Mouse (Mus musculus) hindbrain, embryonic 14.5 days (tissue): ENCODE results near the gene Bbs9. TPM values are rescaled to one million over a fixed set of nuclear protein-coding genes. Genes with fewer than 3 reads are reported as not detected.

Experiments
- ATAC-seq: fragments of 200-750 bp; cut with Nextera tagmentation; 2 replicates; pipeline ENCODE4 v1.8.0; 2017; ENCODE audit warnings: moderate number of reproducible peaks, mild to moderate bottlenecking, moderate TSS enrichment, moderate library complexity; ENCODE audit not compliant: low FRiP score
- DNase-seq: peaks from one replicate; pipeline ENCODE4 v3.0.0-alpha.2; 2015; ENCODE audit warnings: low spot score
- H3K27ac ChIP-seq: fragments of 300-500 bp; sonication (generic); 2 replicates; pipeline ENCODE4 v1.5.1; 2014; ENCODE audit warnings: mild to moderate bottlenecking, moderate library complexity
- H3K27me3 ChIP-seq: fragments of 300-500 bp; sonication (generic); 2 replicates; pipeline ENCODE4 v1.6.1; 2014; ENCODE audit warnings: mild to moderate bottlenecking, low read length, mixed read lengths; ENCODE audit not compliant: control insufficient read depth, insufficient read depth
- H3K36me3 ChIP-seq: fragments of 300-500 bp; sonication (generic); replicated peaks from 2 replicates; pipeline ENCODE4 v1.6.1; 2014; ENCODE audit not compliant: control insufficient read depth, insufficient read depth
- H3K4me1 ChIP-seq: fragments of 300-500 bp; sonication (generic); replicated peaks from 2 replicates; pipeline ENCODE4 v1.6.1; 2014; ENCODE audit warnings: antibody characterized with exemption, low read length, mixed read lengths; ENCODE audit not compliant: control insufficient read depth, insufficient read depth
- H3K4me2 ChIP-seq: fragments of 300-500 bp; sonication (generic); replicated peaks from 2 replicates; pipeline ENCODE4 v1.6.1; 2014; ENCODE audit warnings: mild to moderate bottlenecking, moderate library complexity
- H3K4me3 ChIP-seq: fragments of 300-500 bp; sonication (generic); replicated peaks from 2 replicates; pipeline ENCODE4 v1.5.1; 2014; ENCODE audit warnings: mild to moderate bottlenecking, low read length
- H3K9ac ChIP-seq: fragments of 300-500 bp; sonication (generic); 2 replicates; pipeline ENCODE4 v1.6.1; 2014
- H3K9me3 ChIP-seq: fragments of 300-500 bp; sonication (generic); 2 replicates; pipeline ENCODE4 v1.6.1; 2016; ENCODE audit warnings: low read length; ENCODE audit not compliant: control insufficient read depth
- WGBS: fragments of 180-500 bp; shearing (Covaris S2); extraction: QIAGEN DNeasy Blood & Tissue Kit; methylation state at CpG from one replicate; pipeline ENCODE4 v1.1.7; 2014; 5-methylcytosine and 5-hydroxymethylcytosine counted together
- polyA plus RNA-seq: library from polyadenylated mRNA; unstranded; fragments of >200 nt; fragmentation: Nextera tagmentation; extraction: Ambion mirVana; gene quantifications from 2 replicates; pipeline ENCODE4 v1.2.1, GENCODE M21; 2014

Gene Bbs9
- 20.0 and 22.7 TPM in 2 replicates for polyA plus RNA-seq

DNA sequence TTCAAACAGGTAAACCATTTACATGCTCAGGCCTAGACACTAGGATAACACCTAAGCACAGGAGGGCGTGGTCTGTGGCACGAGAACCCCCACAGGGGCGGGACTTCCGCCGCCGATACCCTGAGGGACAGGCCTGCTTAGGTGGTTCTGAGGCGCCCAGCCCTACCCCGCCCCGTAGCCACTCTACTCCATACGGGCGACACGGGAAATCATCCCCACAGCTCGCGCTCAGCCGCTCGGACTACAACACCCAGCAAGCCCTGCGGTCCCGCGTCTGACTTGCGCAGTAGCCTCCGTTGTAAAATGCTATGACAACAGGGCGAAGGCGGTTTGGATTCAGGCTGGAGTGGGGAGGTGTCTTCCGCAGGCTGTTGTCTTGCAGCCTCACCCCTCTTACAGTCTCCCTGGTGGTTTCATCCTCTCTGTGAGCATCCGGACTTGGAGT, at the start of gene Bbs9:
Bbs9 (plus strand) TSS at position 292 of the 445 bp plus-strand sequence.
- under 1% methylated on average over 25 of the region's 25 CpGs for WGBS

DNA sequence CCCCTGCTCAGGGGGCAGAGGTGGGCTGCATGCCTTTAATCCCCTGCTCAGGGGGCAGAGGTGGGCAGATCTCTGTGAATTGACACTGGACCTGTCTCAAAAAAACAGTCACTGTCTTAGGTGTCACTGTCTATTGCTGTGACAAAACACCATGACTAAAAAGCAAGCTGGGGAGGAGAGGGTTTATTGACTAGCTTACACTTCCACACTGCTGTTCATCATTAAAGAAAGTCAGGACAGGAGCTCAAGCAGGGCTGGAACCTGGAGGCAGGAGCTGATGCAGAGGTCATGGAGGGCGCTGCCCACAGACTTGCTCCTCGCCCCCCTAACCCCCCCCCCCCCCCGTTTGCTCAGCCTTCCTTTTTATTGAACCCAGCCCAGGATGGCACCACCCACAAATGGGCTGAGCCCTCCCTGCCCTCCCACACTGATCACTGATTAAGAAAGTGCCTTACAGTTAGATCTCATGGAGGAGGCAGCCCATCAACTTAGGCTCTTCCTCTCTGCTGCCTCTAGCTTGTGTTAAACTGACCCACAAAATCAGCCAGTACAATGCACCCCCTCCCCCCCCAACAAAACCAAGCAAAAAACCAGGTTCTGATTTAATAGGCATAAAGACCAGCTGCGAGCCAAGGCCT, 47.4 kb upstream of the Bbs9 start:
- no peaks in the 10 kb centered on the region for H3K9me3 ChIP-seq
- no peaks in the 10 kb centered on the region for H3K36me3 ChIP-seq
- ATAC-seq (no peak), DNase-seq (no peak)
- H3K9ac ChIP-seq, result no peak overlapping the region
- no peak overlapping the region for H3K27ac ChIP-seq
- no peak overlapping the region for H3K4me2 ChIP-seq
- H3K4me1 ChIP-seq, result no peaks in the 10 kb centered on the region
- 37% methylated on average over 4 of the region's 4 CpGs for WGBS
- no peak overlapping the region for H3K4me3 ChIP-seq
- no peaks in the 10 kb centered on the region for H3K27me3 ChIP-seq

More for the DNA sequence above, at the start of gene Bbs9:
- Histone ChIP-seq H3K4me3 (peak within 1 kb of the TSS; percentile 56), H3K9me3 (no peaks in the 10 kb centered on the region), H3K27ac (peak within 1 kb of the TSS; percentile 58), H3K27me3 (no peaks in the 10 kb centered on the region), H3K4me1 (peaks cover 7% of the 10 kb centered on the region), H3K4me2 (peak within 1 kb of the TSS; percentile 84), H3K36me3 (no peaks in the 10 kb centered on the region), H3K9ac (peak within 1 kb of the TSS; percentile 54)
- ATAC-seq (peak; percentile 98), DNase-seq (peak; percentile 92)

DNA sequence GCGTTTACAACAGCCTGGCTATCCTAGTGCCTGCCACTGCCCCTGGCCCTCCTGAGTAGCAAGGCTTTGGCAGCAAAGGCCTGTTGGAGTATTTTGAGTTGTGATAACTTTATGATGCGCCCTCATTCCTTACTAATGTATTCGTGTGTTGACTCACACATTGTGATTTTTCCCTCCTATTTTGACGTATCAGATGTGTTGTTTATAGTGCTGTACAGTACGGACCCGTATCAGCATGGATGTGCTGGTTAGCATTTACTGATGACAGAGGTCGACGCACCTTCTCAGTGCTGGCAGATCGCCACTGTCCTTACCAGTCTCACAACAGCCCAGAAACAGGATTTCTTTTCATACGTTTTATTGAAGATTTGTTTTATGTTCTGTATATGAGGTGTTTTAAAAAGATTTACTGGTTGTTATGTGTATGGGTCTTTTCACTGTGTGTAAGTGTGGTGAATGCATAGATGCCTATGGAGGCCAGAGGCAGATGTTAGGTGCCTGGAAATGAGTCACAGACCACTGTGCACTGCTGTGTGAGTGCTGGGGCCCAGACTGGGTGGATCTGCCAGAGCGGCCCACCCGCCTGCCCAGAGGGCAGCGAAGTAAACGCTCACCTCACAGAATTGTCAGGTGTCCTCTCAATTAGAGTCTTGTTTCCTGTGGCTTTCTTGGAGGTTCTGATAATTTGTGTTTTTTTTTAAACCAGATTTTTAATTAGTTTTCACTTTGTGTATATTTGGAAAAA, 46.7 kb upstream of the Bbs9 start:
- Histone ChIP-seq H3K4me1 (no peaks in the 10 kb centered on the region), H3K36me3 (no peaks in the 10 kb centered on the region), H3K9ac (no peak overlapping the region), H3K4me2 (no peak overlapping the region), H3K4me3 (no peak overlapping the region), H3K9me3 (no peaks in the 10 kb centered on the region), H3K27me3 (no peaks in the 10 kb centered on the region), H3K27ac (no peak overlapping the region)
- DNase-seq (no peak), ATAC-seq (no peak)
- WGBS, result 84% methylated on average over 14 of the region's 14 CpGs

DNA sequence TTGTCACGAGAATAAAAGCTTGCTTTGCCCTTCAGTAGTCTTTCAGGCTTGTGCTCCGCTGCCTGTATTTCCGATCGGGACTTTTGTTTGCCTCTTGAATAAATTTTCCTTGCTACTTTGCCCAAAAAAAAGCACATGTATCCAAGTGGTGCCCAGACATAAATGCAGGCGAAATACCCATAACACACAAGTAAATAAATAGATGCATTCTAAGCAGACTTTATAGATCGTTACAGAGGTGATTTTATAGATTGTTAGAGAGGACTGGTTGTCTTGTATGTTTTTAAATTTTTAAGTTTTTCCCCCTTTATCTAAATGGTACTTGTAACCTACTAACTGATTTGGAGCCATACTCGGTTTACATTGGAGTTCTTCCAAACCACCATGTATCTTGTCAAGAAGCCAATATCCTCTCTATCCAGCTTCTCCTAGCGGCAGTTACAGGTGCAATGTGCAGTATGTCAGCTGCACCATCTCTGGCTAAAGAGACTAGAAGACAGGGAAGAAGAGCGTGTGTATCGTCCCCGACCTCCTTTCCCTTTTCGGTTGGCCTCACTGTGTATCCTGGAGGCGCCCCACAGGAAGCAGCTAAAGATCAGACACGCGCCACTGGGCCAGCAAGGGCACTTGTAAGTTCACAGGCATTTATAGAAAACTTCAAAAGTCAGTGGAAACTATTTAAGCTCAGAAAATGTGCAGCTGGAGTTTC, 45.8 kb upstream of the Bbs9 start:
- DNase-seq (no peak), ATAC-seq (no peak)
- H3K36me3 ChIP-seq, result no peaks in the 10 kb centered on the region
- H3K4me2 ChIP-seq, result no peak overlapping the region
- no peak overlapping the region for H3K27ac ChIP-seq
- no peak overlapping the region for H3K4me3 ChIP-seq
- WGBS, result 61% methylated on average over 15 of the region's 15 CpGs
- no peaks in the 10 kb centered on the region for H3K9me3 ChIP-seq
- H3K4me1 ChIP-seq, result no peaks in the 10 kb centered on the region
- H3K27me3 ChIP-seq, result no peaks in the 10 kb centered on the region
- H3K9ac ChIP-seq, result no peak overlapping the region

DNA sequence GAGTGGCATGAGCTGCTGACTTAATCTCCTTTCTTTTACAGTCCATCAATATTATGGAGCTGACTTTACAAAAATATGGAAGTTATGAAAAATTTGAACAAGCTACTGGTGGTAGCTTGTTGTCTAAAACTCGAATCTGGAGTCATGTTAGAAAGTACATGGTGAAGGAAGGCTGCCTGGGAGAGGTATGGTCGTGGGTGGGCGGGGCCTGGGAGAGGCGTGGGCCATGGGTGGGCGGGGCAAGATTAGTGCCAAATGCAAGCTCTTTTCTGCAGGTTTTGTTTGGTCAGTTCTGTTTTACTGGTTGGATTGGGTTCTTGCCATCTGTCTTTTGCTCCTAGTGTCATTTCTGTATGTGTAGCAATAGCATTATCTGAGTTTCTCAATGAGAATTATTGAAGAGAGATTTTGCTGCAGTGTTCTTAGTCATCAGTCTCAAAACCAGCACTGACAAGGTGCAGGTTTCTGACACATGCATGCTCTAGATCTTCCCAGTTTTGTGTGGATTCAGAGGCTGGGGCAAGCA, 45.1 kb upstream of the Bbs9 start:
- no peak overlapping the region for H3K27ac ChIP-seq
- no peak overlapping the region for H3K9ac ChIP-seq
- WGBS, result 55% methylated on average over 5 of the region's 5 CpGs
- H3K9me3 ChIP-seq, result no peaks in the 10 kb centered on the region
- no peaks in the 10 kb centered on the region for H3K4me1 ChIP-seq
- no peaks in the 10 kb centered on the region; the same call in 1 of the 2 replicates for H3K36me3 ChIP-seq
- H3K27me3 ChIP-seq, result no peaks in the 10 kb centered on the region
- ATAC-seq, result no peak
- no peak overlapping the region for H3K4me2 ChIP-seq
- H3K4me3 ChIP-seq, result no peak overlapping the region
- DNase-seq, result no peak

DNA sequence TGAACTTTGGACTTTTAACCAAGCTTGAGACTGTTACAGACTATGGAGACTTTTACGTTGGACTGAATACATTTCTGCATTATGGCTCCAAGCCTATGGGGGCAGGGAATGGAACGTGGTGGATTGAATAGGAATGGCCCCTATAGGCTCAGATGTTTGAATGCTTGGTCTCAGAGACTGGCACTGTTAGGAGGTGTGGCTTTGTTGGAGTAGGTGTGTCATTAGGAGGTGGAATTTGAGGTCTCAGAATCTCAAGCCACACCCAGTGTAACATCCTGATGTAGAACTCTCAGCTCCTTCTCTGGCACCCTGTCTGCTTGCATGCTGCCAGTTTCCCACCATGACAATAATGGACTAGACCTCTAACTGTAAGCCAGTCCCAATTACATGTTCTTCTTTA, 42.3 kb upstream of the Bbs9 start:
- Histone ChIP-seq H3K27me3 (no peaks in the 10 kb centered on the region), H3K9ac (no peak overlapping the region), H3K4me3 (no peak overlapping the region), H3K4me1 (no peaks in the 10 kb centered on the region), H3K36me3 (peaks cover 8% of the 10 kb centered on the region; the same call in 1 of the 2 replicates), H3K9me3 (no peaks in the 10 kb centered on the region), H3K27ac (no peak overlapping the region), H3K4me2 (no peak overlapping the region)
- 79% methylated on average over 2 of the region's 2 CpGs for WGBS
- DNase-seq (no peak), ATAC-seq (no peak)

DNA sequence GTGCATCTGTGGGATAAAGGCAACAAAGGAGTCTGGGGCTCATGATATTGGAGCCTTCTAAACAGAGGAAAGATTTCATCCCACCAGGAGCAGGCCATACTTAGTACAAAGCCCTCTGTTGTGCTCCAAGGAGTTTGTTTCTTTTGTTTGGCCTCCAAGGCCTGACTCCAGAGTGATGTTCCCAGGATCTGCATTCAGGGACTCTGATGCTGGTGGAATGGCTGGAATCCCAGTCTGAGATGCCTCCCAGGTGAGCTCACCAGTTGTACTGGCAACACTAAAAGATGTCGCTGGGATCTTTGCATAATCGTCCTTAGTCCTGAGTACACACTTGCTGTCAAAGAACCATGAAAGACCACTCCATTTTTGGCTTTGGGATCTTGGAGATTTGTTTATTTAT, 41.4 kb upstream of the Bbs9 start:
- H3K27me3 ChIP-seq, result no peaks in the 10 kb centered on the region
- no peak overlapping the region for H3K4me3 ChIP-seq
- H3K9me3 ChIP-seq, result no peaks in the 10 kb centered on the region
- H3K36me3 ChIP-seq, result peaks cover 8% of the 10 kb centered on the region; the same call in 1 of the 2 replicates
- WGBS, result 91% methylated on average over 2 of the region's 2 CpGs
- no peak overlapping the region for H3K9ac ChIP-seq
- H3K4me1 ChIP-seq, result no peaks in the 10 kb centered on the region
- H3K4me2 ChIP-seq, result no peak overlapping the region
- no peak for DNase-seq
- ATAC-seq, result no peak
- H3K27ac ChIP-seq, result no peak overlapping the region

DNA sequence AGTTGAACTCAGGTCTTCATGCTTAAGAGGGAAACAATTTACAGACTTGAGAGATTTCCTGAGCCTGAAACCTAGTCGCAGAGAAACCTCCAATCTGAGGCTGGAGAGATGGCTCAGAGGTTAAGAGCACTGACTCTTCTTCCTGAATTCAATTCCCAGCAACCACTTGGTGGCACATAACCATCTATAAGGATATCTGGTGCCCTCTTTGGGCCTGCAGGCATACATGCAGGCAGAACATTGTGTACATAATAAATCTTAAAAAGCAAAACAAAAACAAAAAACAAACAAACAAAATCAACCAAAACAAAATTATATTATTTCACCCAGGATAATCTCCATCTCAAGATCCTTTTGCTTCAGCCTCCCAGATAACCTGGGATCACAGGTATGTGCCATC, 36.7 kb upstream of the Bbs9 start:
- WGBS, result 77% methylated on average over 1 of the region's 1 CpGs
- Histone ChIP-seq H3K4me3 (no peak overlapping the region), H3K4me1 (no peaks in the 10 kb centered on the region), H3K4me2 (no peak overlapping the region), H3K36me3 (peaks cover 12% of the 10 kb centered on the region), H3K27ac (no peak overlapping the region), H3K27me3 (no peaks in the 10 kb centered on the region), H3K9ac (no peak overlapping the region), H3K9me3 (no peaks in the 10 kb centered on the region)
- DNase-seq (no peak), ATAC-seq (no peak)

DNA sequence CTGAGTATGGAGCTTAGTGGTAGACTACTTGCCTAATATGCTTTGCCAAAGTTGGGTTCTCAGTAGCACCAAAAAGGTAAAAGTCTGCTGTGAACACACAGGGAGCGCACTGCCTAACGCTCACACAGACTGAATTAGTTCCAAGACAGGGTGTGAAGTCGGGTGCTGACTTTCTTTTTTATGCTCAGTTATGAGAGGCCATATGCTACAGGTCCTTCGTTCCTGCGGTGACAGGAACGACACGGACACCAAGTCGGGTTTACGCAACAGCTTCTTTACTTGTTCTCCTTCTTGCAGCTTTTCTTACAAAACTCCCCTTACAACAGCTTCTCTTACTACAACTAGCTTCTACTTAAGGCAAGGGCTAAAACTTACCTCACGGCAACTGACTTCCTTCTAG, 32.4 kb upstream of the Bbs9 start:
- Histone ChIP-seq H3K4me2 (no peak overlapping the region), H3K4me3 (no peak overlapping the region), H3K4me1 (no peaks in the 10 kb centered on the region), H3K27me3 (no peaks in the 10 kb centered on the region), H3K9me3 (no peaks in the 10 kb centered on the region), H3K36me3 (peaks cover 20% of the 10 kb centered on the region), H3K27ac (no peak overlapping the region), H3K9ac (no peak overlapping the region)
- no peak for DNase-seq
- 93% methylated on average over 10 of the region's 10 CpGs for WGBS
- no peak for ATAC-seq
